Comparison of ENCODE assay signal across 25 mouse cellular contexts in genomic region chr11:82692668-82693067, GRCm38 (mm10).
DNase-seq lines count a peak whose midpoint lies in the region; TF ChIP-seq lines count a peak whose summit lies in the region.
"Had no signal": no experiment of that assay in that cellular context is flagged by ENCODE, and none has a peak within 500 bp of the region (broad histone marks: within the 10 kb centered on the region; RNA-seq: fewer than 3 reads in every experiment).

No protein-coding gene starts in this region.

- peak; percentile 15 for DNase-seq in embryo, embryonic 11 days
- DNase-seq in embryo, embryonic 9.5 days (ENCODE audit: extremely low spot score): no peak
- DNase-seq in right cerebral cortex, adult 18-20 months: peak; percentile 19
- DNase-seq in right cerebral cortex, postnatal 4 days: no peak
- DNase-seq in forelimb bud, embryonic 11.5 days (ENCODE audit: low read depth, low spot score): peak; percentile 11
- DNase-seq in skeletal muscle tissue, adult 2 months (ENCODE audit: low read depth, low spot score): peak; percentile 4
- DNase-seq in adrenal gland, postnatal 14 days: no peak
- DNase-seq in cerebellum, adult 2 months: no peak
- DNase-seq: adrenal gland, postnatal 36 days; cerebellum, adult 11-12 months; cerebellum, postnatal 14 days; forebrain, postnatal 0 days; gastrocnemius, adult 2 months; heart, postnatal 36 days; kidney, adult 2 months; liver, embryonic 13.5 days; lung, adult 2 months; lung, postnatal 14 days; thymus, adult 18-20 months; thymus, postnatal 36 days had no signal

- no peak for TF ChIP-seq POLR2A in cerebellum, adult 2 months (IDR thresholded peaks at IDR 0.05; ENCODE audit: borderline replicate concordance, insufficient read depth, low read length)

- no peak overlapping the region for H3K27ac ChIP-seq in cerebellum, adult 2 months (ENCODE audit: insufficient read depth, low read length)
- H3K27ac ChIP-seq: gastrocnemius, adult 2 months; heart, embryonic 15.5 days; hindbrain, embryonic 14.5 days; kidney, postnatal 0 days; liver, embryonic 13.5 days; midbrain, embryonic 12.5 days; stomach, embryonic 15.5 days had no signal

- no peak for TF ChIP-seq CTCF in cerebellum, adult 2 months (IDR thresholded peaks at IDR 0.05; ENCODE audit: borderline replicate concordance, insufficient read depth, low read depth, low read length)

- no peaks in the 10 kb centered on the region for H3K27me3 ChIP-seq in cerebellum, adult 2 months (ENCODE audit: control insufficient read depth, insufficient read depth, low read length)
- H3K27me3 ChIP-seq: heart, embryonic 15.5 days; liver, embryonic 13.5 days; midbrain, embryonic 12.5 days; stomach, embryonic 15.5 days had no signal

- 0 out of 2 replicates have a peak, but pooled peaks cover 4% of the 10 kb centered on the region for H3K4me1 ChIP-seq in cerebellum, adult 2 months (ENCODE audit: control insufficient read depth, insufficient read depth, low read length)
- H3K4me1 ChIP-seq: heart, embryonic 15.5 days; liver, embryonic 13.5 days; stomach, embryonic 15.5 days had no signal

- H3K4me3 ChIP-seq in cerebellum, adult 2 months (replicated peaks; ENCODE audit: insufficient read depth, low read depth, low read length): no peak overlapping the region
- H3K4me3 ChIP-seq: gastrocnemius, adult 2 months; heart, embryonic 15.5 days; liver, embryonic 13.5 days; midbrain, embryonic 12.5 days; stomach, embryonic 15.5 days had no signal

- WGBS in cerebellum, adult 2 months: 81% methylated on average over 6 of the region's 6 CpGs

Comparison
In these comparisons a context has a peak if more than half of its experiments do, and no peak if none do; other contexts are left out.
1. DNase-seq: peak in embryo, embryonic 11 days (single experiment), right cerebral cortex, adult 18-20 months (single experiment), forelimb bud, embryonic 11.5 days (single experiment) and skeletal muscle tissue, adult 2 months (single experiment); none in embryo, embryonic 9.5 days (single experiment), right cerebral cortex, postnatal 4 days (single experiment), adrenal gland, postnatal 14 days (single experiment) and cerebellum, adult 2 months (0 of 2).